Mouse (Mus musculus): ENCODE results near the gene Rassf4. TPM values are rescaled to one million over a fixed set of nuclear protein-coding genes. Genes with fewer than 3 reads are reported as not detected.
"Not testable (repeated sequence)": the region's sequence is repeated elsewhere in the genome, so short reads cannot be mapped to it uniquely, and the experiment has no call there.

Rassf4 gene
- polyA plus RNA-seq, 1 experiment from 2014 or later: 15.2 TPM

GRCm38 (mm10) chr6:116628539-116629171 is 45.1 kb downstream of the Rassf4 start, which contains the start of gene Zfp422:
Gene Zfp422, minus strand, starts transcription at chr6:116628999.
- Histone ChIP-seq H3K36me3 (replicated peaks) (peaks cover 35% of the 10 kb centered on the region), H3K4me1 (peaks cover 20% of the 10 kb centered on the region), H3K4me3 (peak within 1 kb of the TSS; percentile 91), H3K27me3 (ENCODE audit: poor library complexity, severe bottlenecking) (no peaks in the 10 kb centered on the region), H3K27ac (peak within 1 kb of the TSS; percentile 100), H3K9me3 (no peaks in the 10 kb centered on the region)
- WGBS: under 1% methylated on average over 56 of the region's 56 CpGs
- DNase-seq (ENCODE audit: extremely low spot score, low spot score): peak; percentile 80

- Histone ChIP-seq H3K27ac (peak overlapping the region; percentile 100), H3K27me3 (ENCODE audit: poor library complexity, severe bottlenecking) (no peaks in the 10 kb centered on the region), H3K4me1 (peaks cover 20% of the 10 kb centered on the region), H3K4me3 (peak overlapping the region; percentile 91), H3K36me3 (replicated peaks) (peaks cover 37% of the 10 kb centered on the region), H3K9me3 (no peaks in the 10 kb centered on the region)
- WGBS: 28% methylated on average over 9 of the region's 9 CpGs
- no peak for DNase-seq (ENCODE audit: extremely low spot score, low spot score)
Measured at GRCm38 (mm10) chr6:116628095-116628494, 45.7 kb downstream of the Rassf4 start.

- WGBS: 95% methylated on average over 9 of the region's 9 CpGs
- H3K9me3 ChIP-seq; H3K27ac ChIP-seq; DNase-seq (ENCODE audit: extremely low spot score, low spot score); H3K4me3 ChIP-seq; H3K27me3 ChIP-seq (ENCODE audit: poor library complexity, severe bottlenecking): not testable (repeated sequence)
- peaks cover 20% of the 10 kb centered on the region for H3K4me1 ChIP-seq
- H3K36me3 ChIP-seq (replicated peaks): peaks cover 37% of the 10 kb centered on the region
Measured at GRCm38 (mm10) chr6:116626417-116626816, 47.3 kb downstream of the Rassf4 start.

GRCm38 (mm10) chr6:116621318-116622023 is 52.3 kb downstream of the Rassf4 start:
- H3K27me3 ChIP-seq (ENCODE audit: poor library complexity, severe bottlenecking): no peaks in the 10 kb centered on the region
- no peaks in the 10 kb centered on the region for H3K9me3 ChIP-seq
- H3K4me3 ChIP-seq: no peak overlapping the region
- no peak overlapping the region for H3K27ac ChIP-seq
- 65% methylated on average over 8 of the region's 8 CpGs for WGBS
- H3K4me1 ChIP-seq: peaks cover 4% of the 10 kb centered on the region
- peaks cover 29% of the 10 kb centered on the region for H3K36me3 ChIP-seq (replicated peaks)
- DNase-seq (ENCODE audit: extremely low spot score, low spot score): no peak

GRCm38 (mm10) chr6:116618073-116618472 is 55.7 kb downstream of the Rassf4 start:
- no peaks in the 10 kb centered on the region for H3K36me3 ChIP-seq (replicated peaks)
- H3K27ac ChIP-seq: no peak overlapping the region
- H3K4me3 ChIP-seq: no peak overlapping the region
- H3K9me3 ChIP-seq: no peaks in the 10 kb centered on the region
- H3K4me1 ChIP-seq: no peaks in the 10 kb centered on the region; the same call in 1 of the 2 replicates
- DNase-seq (ENCODE audit: extremely low spot score, low spot score): no peak
- no peaks in the 10 kb centered on the region for H3K27me3 ChIP-seq (ENCODE audit: poor library complexity, severe bottlenecking)

GRCm38 (mm10) chr6:116615719-116616118 is 58.0 kb downstream of the Rassf4 start:
- H3K4me1 ChIP-seq: no peaks in the 10 kb centered on the region
- H3K4me3 ChIP-seq: no peak overlapping the region
- no peaks in the 10 kb centered on the region for H3K9me3 ChIP-seq
- H3K27ac ChIP-seq: no peak overlapping the region
- no peaks in the 10 kb centered on the region for H3K36me3 ChIP-seq (replicated peaks)
- 95% methylated on average over 2 of the region's 2 CpGs for WGBS
- no peak for DNase-seq (ENCODE audit: extremely low spot score, low spot score)
- no peaks in the 10 kb centered on the region for H3K27me3 ChIP-seq (ENCODE audit: poor library complexity, severe bottlenecking)

- WGBS: 45% methylated on average over 4 of the region's 4 CpGs
Measured at GRCm38 (mm10) chr6:116607230-116607629, 66.5 kb downstream of the Rassf4 start.

GRCm38 (mm10) chr6:116600969-116601368 is 72.8 kb downstream of the Rassf4 start:
- not testable (repeated sequence) for H3K4me3 ChIP-seq; H3K27ac ChIP-seq; H3K27me3 ChIP-seq (ENCODE audit: poor library complexity, severe bottlenecking); H3K9me3 ChIP-seq; H3K4me1 ChIP-seq; H3K36me3 ChIP-seq (replicated peaks); DNase-seq (ENCODE audit: extremely low spot score, low spot score)

More at GRCm38 (mm10) chr6:116607230-116607629, 66.5 kb downstream of the Rassf4 start:
- DNase-seq (ENCODE audit: extremely low spot score, low spot score): no peak
- H3K27me3 ChIP-seq (ENCODE audit: poor library complexity, severe bottlenecking): no peaks in the 10 kb centered on the region
- H3K4me3 ChIP-seq: no peak overlapping the region
- H3K36me3 ChIP-seq (replicated peaks): no peaks in the 10 kb centered on the region
- H3K27ac ChIP-seq: no peak overlapping the region
- H3K9me3 ChIP-seq: no peaks in the 10 kb centered on the region
- H3K4me1 ChIP-seq: no peaks in the 10 kb centered on the region

GRCm38 (mm10) chr6:116584095-116584494 is 89.7 kb downstream of the Rassf4 start, which contains the start of gene Olfr215:
Gene Olfr215, minus strand, starts transcription at chr6:116584195.
- no peaks in the 10 kb centered on the region for H3K27me3 ChIP-seq (ENCODE audit: poor library complexity, severe bottlenecking)
- H3K27ac ChIP-seq: no peak within 1 kb of the TSS
- H3K4me1 ChIP-seq: 0 out of 2 replicates have a peak, but pooled peaks cover 6% of the 10 kb centered on the region
- 65% methylated on average over 4 of the region's 4 CpGs for WGBS
- H3K9me3 ChIP-seq: no peaks in the 10 kb centered on the region
- no peak within 1 kb of the TSS for H3K4me3 ChIP-seq
- no peak for DNase-seq (ENCODE audit: extremely low spot score, low spot score)
- no peaks in the 10 kb centered on the region for H3K36me3 ChIP-seq (replicated peaks)

Small RNAs within 50 kb of the gene (microRNA-seq; reads per million reads assigned to microRNA genes)
- gene Mir7043: not detected

Other genes starting within 250 kb of the Rassf4 start
- gene Alox5, start 212.8 kb downstream of the Rassf4 start, polyA plus RNA-seq (2016; fragmentation: Nextera tagmentation; extraction: Ambion mirVana): 0.78 and 1.0 TPM in 2 replicates
- gene Olfr211, start 184.9 kb downstream of the Rassf4 start, polyA plus RNA-seq (2016; fragmentation: Nextera tagmentation; extraction: Ambion mirVana): not detected in 2 replicates
- gene Olfr212, start 167.4 kb downstream of the Rassf4 start, polyA plus RNA-seq (2016; fragmentation: Nextera tagmentation; extraction: Ambion mirVana): 0.07 TPM in 1 of 2 replicates, not detected in the other
- not detected in 2 replicates for gene Olfr213, start 135.5 kb downstream of the Rassf4 start, polyA plus RNA-seq (2016; fragmentation: Nextera tagmentation; extraction: Ambion mirVana)
- gene Gm5580, start 122.8 kb downstream of the Rassf4 start, polyA plus RNA-seq (2016; fragmentation: Nextera tagmentation; extraction: Ambion mirVana): 0.66 and 0.67 TPM in 2 replicates
- not detected in 2 replicates for gene Olfr214, start 119.7 kb downstream of the Rassf4 start, polyA plus RNA-seq (2016; fragmentation: Nextera tagmentation; extraction: Ambion mirVana)
- gene Olfr215, start 89.8 kb downstream of the Rassf4 start, polyA plus RNA-seq (2016; fragmentation: Nextera tagmentation; extraction: Ambion mirVana): not detected in 2 replicates
- gene Zfp422, start 45.0 kb downstream of the Rassf4 start, polyA plus RNA-seq (2016; fragmentation: Nextera tagmentation; extraction: Ambion mirVana): 299 and 311 TPM in 2 replicates
- gene Depp1, start 23.3 kb downstream of the Rassf4 start, polyA plus RNA-seq (2016; fragmentation: Nextera tagmentation; extraction: Ambion mirVana): 5.4 and 6.7 TPM in 2 replicates
- gene Tmem72, start 43.0 kb upstream of the Rassf4 start, polyA plus RNA-seq (2016; fragmentation: Nextera tagmentation; extraction: Ambion mirVana): 0.05 TPM in 2 replicates